Mouse (Mus musculus) lung, adult 18-20 months (tissue): ENCODE data around the gene Rrp36.

Experiments used
- DNase-seq, 2 experiments: peaks; one replicate each; pipeline ENCODE4 v3.0.0; 2022; ENCODE audit warnings: mixed read lengths in 2 of 2

Gene Rrp36

GRCm38 (mm10) chr17:46673850-46674529 is at the start of gene Rrp36:
Gene Rrp36, minus strand, starts transcription at chr17:46674352.
- DNase-seq, result peak; percentile 94

GRCm38 (mm10) chr17:46721077-46721476 is 46.9 kb upstream of the Rrp36 start:
- DNase-seq, result no peak

GRCm38 (mm10) chr17:46714756-46715481 is 40.8 kb upstream of the Rrp36 start:
- no peak for DNase-seq

DNA sequence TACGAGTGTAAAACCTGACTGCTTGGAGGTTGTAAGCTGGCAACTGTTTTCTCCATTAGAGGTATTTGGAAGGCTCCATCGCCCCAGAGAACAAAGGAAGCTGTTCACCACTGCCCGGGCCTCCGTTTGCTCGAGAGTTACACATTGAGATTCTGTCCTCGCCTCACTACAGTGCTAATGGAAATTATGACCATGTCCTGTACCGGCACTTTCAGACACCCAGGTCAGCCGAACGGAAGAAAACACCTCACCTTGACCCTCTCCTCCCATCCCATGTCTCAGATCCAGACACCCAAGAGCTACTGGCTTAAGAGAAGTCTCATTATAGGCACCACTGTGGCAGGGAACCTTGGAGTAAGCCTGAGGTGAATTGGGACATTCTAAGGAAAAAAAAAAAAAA is 39.7 kb upstream of the Rrp36 start:
- DNase-seq, result no peak

DNA sequence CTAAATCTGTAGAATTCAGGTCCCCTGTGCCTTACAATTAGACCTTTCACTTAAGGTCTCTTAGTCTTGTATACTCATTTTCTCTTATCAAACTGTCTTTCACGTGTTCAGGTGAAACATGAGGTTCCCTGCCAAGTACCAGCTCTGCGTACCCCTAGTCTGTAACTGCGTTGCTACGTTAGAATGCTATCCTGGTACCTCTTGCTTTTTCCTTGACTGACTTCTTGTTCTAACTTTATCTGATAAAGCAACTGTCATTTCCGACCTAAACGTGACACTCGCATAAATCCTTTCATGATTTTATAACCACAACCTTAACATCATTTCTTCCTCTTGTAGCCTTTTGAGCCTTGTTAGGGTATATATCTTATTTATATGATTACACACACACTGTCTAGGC is 38.3 kb upstream of the Rrp36 start:
- DNase-seq, result no peak

DNA sequence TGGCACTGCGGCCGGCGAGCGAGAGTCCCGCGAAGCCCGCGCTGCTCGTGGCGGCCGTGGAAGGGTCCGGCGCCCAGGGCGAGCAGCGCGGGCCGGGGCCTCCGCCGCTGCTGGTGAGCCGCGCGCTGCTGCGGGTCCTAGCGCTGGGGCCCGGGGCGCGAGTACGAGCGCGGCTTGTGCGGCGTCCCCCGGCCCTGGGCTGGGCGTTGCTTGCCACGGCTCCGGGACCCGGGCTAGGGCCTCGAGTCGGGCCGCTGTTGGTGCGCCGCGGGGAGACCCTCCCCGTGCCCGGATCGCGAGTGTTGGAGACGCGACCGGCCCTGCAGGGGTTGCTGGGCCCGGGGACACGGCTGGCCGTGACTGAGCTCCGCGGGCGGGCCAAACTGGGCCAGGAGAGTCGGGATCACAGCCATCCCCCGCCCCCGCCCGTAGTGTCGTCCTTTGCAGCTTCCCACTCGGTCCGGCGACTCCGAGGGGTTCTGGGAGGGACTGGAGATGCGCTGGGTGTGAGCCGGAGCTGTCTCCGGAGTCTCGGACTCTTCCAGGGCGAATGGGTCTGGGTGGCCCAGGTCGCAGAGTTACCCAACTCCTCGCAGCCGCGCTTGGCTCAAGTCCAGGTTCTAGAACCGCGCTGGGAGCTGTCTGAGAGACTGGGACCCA is 37.6 kb upstream of the Rrp36 start:
- DNase-seq, result peak; percentile 39 to 53

- peak; percentile 92 to 94 for DNase-seq
Observed at GRCm38 (mm10) chr17:46710959-46711597, 36.9 kb upstream of the Rrp36 start, which contains the start of gene Pex6. Gene Pex6, plus strand, starts transcription at chr17:46711463.

DNA sequence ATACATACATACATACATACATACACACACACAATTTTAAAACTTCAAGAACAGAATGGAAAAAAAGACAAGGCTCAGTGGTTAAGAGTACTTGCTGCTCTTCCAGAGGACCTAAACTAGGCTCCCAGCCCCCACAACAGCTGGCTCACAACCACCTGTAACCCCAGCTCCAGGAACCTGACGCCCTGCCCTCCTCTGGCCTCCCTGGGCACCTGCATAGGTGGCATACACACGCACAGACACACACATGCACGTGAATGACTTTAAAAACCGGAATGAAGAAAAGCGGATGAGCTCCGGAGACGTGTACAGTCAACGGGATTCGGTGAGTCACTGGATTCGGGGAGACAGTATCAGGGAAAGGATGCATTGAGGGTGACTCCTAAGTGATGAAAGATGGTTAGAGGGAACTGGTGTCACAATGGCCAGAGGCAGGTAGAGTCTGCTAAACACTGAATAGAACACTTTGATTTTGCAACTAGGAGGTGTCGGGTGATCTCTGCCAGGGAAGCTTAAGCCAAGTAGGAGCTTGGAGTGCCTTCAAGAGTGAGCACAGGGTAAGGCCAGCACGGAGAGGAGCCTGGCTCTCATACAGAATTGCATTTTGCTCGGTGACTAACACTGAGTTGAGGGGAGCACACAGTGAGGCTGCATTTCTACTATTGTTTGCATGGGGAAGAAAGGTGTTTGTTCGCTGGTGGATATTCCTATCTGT is 32.4 kb upstream of the Rrp36 start:
- DNase-seq, result peak in 1 of 2 experiments; percentile 63

GRCm38 (mm10) chr17:46704887-46705835 is 31.0 kb upstream of the Rrp36 start, which contains the start of gene Ppp2r5d:
Gene Ppp2r5d, minus strand, starts transcription at chr17:46705111.
- DNase-seq, result peak; percentile 98 to 99

- DNase-seq, result peak in 1 of 2 experiments; percentile 31
Observed at GRCm38 (mm10) chr17:46703971-46704886, 30.1 kb upstream of the Rrp36 start.

GRCm38 (mm10) chr17:46702506-46702905 is 28.4 kb upstream of the Rrp36 start:
- no peak for DNase-seq

DNA sequence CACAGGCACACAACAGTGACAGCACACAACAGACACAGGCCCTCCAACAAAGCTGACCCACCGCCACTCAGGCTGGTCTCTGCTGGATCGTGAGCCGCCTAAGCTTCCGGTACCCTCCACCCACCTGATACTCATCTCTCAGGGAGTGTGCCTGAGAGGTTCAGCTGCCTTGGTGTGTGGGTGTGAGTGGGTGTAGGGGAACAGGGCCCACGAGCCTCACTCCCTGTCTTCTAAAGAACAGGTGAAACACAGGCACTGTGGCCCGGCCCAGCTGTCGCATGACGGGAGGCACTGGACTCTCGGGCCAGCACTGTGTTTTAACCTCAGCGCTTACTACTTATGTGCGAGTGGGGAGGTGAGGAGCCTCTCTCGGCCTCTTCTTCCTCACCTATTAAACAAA is 27.9 kb upstream of the Rrp36 start:
- no peak for DNase-seq

GRCm38 (mm10) chr17:46701489-46701888 is 27.3 kb upstream of the Rrp36 start:
- no peak for DNase-seq

DNA sequence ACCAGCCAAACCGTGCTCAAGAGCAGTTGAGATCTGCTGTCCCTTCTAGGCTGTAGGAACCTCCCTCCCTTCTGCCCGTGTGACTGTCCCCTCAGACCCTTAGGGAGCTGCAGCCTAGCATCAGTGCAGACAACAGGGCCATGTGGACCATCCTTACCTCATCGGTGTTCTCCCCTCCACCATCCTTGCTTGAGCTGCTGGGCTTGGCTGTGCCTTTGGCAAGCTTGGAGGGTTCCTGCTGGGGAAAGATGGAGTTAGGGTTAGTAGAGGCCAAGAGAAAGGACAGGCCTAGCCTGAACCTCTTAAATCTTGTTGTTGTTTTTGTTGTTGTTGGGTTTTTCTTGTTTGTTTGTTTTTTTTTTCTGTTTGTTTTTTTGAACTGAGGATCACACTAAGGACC is 25.8 kb upstream of the Rrp36 start:
- no peak for DNase-seq

DNA sequence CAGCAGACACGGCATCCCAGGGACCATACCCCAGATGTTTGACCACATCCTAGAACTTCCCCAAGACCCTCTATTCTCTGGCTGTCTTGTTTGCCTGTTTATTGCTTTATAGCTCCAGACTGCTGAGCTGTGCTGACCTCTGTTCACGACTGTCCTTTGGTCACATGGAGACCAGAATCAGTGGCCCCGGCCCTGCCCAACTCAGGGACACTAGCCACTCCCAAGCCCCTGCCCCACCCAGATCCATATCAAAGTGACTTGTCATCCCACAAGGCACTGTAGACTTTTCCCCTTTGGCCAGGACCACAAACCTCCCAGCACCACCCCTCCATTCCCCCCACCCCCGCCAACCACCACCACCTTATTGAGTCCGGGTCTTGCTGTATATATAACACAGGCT is 25.1 kb upstream of the Rrp36 start:
- DNase-seq, result no peak

DNA sequence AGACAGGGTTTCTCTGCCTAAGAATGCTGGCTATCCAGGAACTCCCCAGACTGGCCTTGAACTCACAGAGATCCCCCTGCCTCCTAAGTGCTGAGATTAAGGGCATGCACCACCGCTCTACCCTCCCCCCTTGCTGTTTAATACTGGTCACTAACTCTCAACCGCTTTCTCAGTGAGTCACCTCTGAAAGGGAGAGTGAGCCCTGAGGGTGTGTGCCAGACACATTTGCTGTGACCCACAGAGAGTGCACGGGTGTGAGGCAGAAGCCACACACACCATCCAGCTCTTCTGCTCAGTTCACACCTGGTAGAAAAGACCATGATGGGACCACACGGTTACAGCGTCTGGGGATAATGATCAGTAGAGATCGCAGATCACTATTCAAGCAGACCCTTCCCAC is 24.4 kb upstream of the Rrp36 start:
- DNase-seq, result no peak

DNA sequence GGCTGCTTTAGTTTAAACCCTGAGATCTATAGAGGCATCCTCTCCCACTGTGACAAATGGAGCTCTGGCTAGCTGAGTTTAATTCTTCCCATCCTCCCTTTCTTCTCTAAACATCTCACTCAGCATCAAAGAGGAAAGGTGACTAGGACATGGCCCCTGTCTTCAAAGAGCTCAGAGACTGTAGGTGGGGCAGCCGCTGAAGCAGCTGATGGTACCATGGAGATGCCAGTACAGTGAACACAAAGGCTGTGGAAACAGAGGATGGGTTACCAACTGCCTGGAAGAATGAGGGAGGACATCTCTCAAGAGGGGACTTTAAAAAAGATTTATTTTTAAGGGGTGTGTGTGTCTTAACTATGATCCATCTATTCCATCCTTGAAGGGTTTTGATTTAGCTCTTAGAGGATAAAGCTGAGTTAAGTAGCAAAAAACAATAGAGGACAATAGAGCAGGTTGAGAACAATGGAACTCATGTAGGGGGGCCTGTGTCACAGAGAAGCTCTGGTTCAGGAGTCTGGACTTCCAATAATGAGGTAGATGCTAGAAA is 20.4 kb upstream of the Rrp36 start:
- DNase-seq, result no peak

GRCm38 (mm10) chr17:46691390-46691789 is 17.2 kb upstream of the Rrp36 start:
- no peak for DNase-seq

- no peak for DNase-seq
Observed at GRCm38 (mm10) chr17:46690665-46691064, 16.5 kb upstream of the Rrp36 start.

- no peak for DNase-seq
Observed at GRCm38 (mm10) chr17:46685913-46686312, 11.8 kb upstream of the Rrp36 start.
